Mouse (Mus musculus) forebrain, postnatal 0 days (tissue): ENCODE measurements around the gene Gatd1. TPM values are rescaled to one million over a fixed set of nuclear protein-coding genes. Genes with fewer than 3 reads are reported as not detected.

ENCODE experiments used
- ATAC-seq: fragments of 200-750 bp; cut with Nextera tagmentation; 2 replicates; pipeline ENCODE4 v1.8.0; 2017; ENCODE audit warnings: mild to moderate bottlenecking, moderate library complexity
- DNase-seq: peaks from one replicate; pipeline ENCODE4 v3.0.0-alpha.2; 2015
- H3K27ac ChIP-seq: fragments of 300-500 bp; sonication (generic); 2 replicates; pipeline ENCODE4 v1.5.1; 2014; ENCODE audit warnings: low read depth, mild to moderate bottlenecking, antibody characterized with exemption, low read length, moderate library complexity, mixed read lengths
- H3K27me3 ChIP-seq: fragments of 300-500 bp; sonication (generic); 2 replicates; pipeline ENCODE4 v1.6.1; 2014; ENCODE audit warnings: mild to moderate bottlenecking, low read length, mixed read lengths; ENCODE audit not compliant: insufficient read depth
- H3K36me3 ChIP-seq: fragments of 300-500 bp; sonication (generic); 2 replicates; pipeline ENCODE4 v1.6.1; 2014; ENCODE audit warnings: mild to moderate bottlenecking, moderate library complexity; ENCODE audit not compliant: insufficient read depth
- H3K4me1 ChIP-seq: fragments of 300-500 bp; sonication (generic); 2 replicates; pipeline ENCODE4 v1.6.1; 2014; ENCODE audit warnings: antibody characterized with exemption; ENCODE audit not compliant: insufficient read depth
- H3K4me2 ChIP-seq: fragments of 300-500 bp; sonication (generic); 2 replicates; pipeline ENCODE4 v1.6.1; 2014; ENCODE audit warnings: low read depth, mild to moderate bottlenecking, moderate library complexity
- H3K4me3 ChIP-seq: fragments of 300-500 bp; sonication (generic); 2 replicates; pipeline ENCODE4 v1.5.1; 2014; ENCODE audit warnings: low read depth, low read length, mixed read lengths
- H3K9ac ChIP-seq: fragments of 300-500 bp; sonication (generic); 2 replicates; pipeline ENCODE4 v1.6.1; 2014; ENCODE audit warnings: mild to moderate bottlenecking
- H3K9me3 ChIP-seq: fragments of 300-500 bp; sonication (generic); 2 replicates; pipeline ENCODE4 v1.6.1; 2016; ENCODE audit warnings: low read length
- CTCF ChIP-seq: sonication (generic); IDR thresholded peaks from 2 replicates; pipeline ENCODE4 v1.5.1; 2016; ENCODE audit warnings: antibody characterized with exemption, control low read depth, low read depth
- WGBS: fragments of 180-500 bp; shearing (Covaris S2); extraction: QIAGEN DNeasy Blood & Tissue Kit; methylation state at CpG from one replicate; pipeline ENCODE4 v1.1.7; 2014; 5-methylcytosine and 5-hydroxymethylcytosine counted together
- polyA plus RNA-seq: library from polyadenylated mRNA; unstranded; fragments of >200 nt; fragmentation: Nextera tagmentation; extraction: Ambion mirVana; gene quantifications from 2 replicates; pipeline ENCODE4 v1.2.1, GENCODE M21; 2015
- total RNA-seq: library from RNA; depleted of rRNA; stranded (reverse); fragments of >200 nt; gene quantifications from 2 replicates; pipeline ENCODE4 v1.2.3, GENCODE M21; 2014

Gene Gatd1
- total and polyA plus RNA-seq, 2 experiments from 2014 or later = 56.0 to 65.0 TPM

DNA sequence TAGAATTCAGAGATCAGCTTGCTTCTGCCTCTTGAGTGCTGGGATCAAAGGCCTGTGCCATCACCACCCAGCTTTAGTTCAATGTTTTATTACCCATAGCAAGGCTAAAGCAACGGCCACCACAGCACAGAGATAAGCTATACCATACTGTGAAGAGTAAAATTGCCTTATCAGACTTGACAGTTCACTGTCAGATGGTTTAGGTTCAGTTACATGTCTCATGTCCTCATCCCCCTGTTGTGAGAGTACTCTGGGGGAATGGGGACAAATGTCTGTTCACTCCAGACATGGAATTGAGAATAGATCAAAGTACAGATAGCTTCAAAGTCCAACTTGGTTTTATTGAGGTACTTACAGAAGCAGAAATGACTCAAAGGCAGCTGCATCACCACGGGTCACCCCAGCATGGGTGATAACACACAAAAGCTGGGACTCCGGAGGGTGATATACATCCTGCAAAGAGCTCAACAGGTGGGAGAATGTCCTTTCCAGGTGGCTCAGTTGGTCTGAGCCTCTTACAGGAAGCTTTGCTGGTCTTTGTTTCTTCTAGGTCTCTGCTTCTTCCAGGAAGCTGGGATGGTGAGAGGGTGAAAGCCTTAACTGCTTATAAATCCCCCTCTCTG lies 25.3 kb downstream of the Gatd1 start:
- Histone ChIP-seq H3K4me3 (no peak overlapping the region), H3K36me3 (no peaks in the 10 kb centered on the region), H3K4me2 (no peak overlapping the region), H3K4me1 (peaks cover 7% of the 10 kb centered on the region), H3K27ac (no peak overlapping the region), H3K27me3 (no peaks in the 10 kb centered on the region; the same call in 1 of the 2 replicates), H3K9me3 (no peaks in the 10 kb centered on the region), H3K9ac (no peak overlapping the region)
- 67% methylated on average over 3 of the region's 3 CpGs for WGBS
- ATAC-seq (no peak), DNase-seq (no peak)
- no peak for TF ChIP-seq CTCF

DNA sequence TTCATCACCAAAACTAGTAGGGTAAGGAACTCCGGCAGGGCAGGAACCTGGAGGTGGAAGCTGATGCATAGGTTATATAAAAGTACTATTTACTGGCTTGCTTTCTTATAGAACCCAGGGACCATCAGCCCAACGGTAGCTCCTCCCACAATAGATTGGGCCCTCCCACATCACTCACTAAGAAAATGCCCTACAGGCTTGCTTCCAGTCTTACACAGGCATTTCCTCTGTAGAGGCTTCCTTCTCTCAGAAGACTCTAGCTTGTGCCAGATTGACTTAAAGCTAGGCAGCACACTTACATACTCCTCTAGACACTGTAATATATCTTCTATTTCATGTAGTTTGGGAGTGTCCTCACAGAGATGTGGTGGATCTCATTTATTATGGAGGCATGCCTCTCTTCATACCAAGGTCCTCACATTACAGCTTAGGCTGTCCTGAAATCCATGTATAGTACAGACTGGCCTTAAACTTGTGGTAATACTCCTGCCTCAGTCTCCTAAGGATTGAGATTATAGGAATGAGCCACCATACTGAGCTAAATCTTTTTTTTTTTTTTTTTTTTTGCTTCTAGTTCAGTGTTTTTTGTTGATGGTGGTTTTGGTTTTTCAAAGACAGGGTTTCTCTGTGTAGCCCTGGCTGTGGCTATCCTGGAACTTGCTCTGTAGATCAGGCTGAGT lies 26.0 kb downstream of the Gatd1 start:
- Histone ChIP-seq H3K9me3 (no peaks in the 10 kb centered on the region), H3K36me3 (no peaks in the 10 kb centered on the region), H3K27ac (no peak overlapping the region), H3K4me3 (no peak overlapping the region), H3K4me2 (no peak overlapping the region), H3K4me1 (peaks cover 4% of the 10 kb centered on the region; the same call in 1 of the 2 replicates), H3K9ac (no peak overlapping the region), H3K27me3 (no peaks in the 10 kb centered on the region; the same call in 1 of the 2 replicates)
- WGBS = 59% methylated on average over 2 of the region's 2 CpGs
- no peak for TF ChIP-seq CTCF
- DNase-seq = no peak
- ATAC-seq = no peak

DNA sequence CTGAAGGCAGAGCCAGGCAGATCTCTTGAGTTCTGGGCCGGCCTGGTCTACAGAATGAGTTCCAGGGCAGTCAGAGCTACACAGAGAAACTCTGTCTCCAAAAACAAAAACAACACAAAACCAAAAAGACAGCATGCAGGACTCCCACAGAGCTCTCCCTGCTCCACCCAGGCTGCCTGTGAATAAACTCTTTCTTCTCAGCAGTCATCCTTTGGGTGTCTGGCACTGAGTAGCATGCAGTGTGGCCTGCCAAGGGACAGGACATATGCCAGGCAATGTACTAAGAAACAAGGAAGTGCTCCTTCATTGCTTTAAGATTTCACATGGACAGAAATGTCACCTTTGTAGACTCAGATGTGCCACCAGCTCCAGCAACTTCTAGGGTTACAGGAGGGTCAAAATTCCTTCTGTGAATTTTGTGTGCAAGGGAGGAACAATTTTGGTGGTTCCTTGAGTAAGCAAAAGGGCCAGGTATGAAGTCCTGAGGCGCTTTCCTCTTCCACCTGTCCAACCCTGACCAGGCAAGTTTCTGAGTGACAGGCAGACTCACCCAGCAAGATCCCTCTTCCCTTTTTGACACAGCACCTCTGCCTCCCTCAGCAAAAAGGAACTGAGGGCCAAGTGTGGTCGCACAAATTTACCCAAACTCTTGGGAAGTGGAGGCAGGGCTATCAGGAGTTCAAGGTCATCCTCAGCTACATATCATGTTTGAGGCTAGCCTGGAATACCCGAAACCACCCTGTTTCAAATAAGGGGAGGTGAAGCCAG lies 32.7 kb downstream of the Gatd1 start:
- H3K4me1 ChIP-seq = no peaks in the 10 kb centered on the region
- H3K27me3 ChIP-seq = no peaks in the 10 kb centered on the region
- ATAC-seq = no peak
- H3K9ac ChIP-seq = no peak overlapping the region
- no peak overlapping the region for H3K4me3 ChIP-seq
- no peaks in the 10 kb centered on the region for H3K9me3 ChIP-seq
- H3K27ac ChIP-seq = no peak overlapping the region
- WGBS = 76% methylated on average over 4 of the region's 4 CpGs
- H3K4me2 ChIP-seq = no peak overlapping the region
- TF ChIP-seq CTCF = no peak
- H3K36me3 ChIP-seq = no peaks in the 10 kb centered on the region
- no peak for DNase-seq

DNA sequence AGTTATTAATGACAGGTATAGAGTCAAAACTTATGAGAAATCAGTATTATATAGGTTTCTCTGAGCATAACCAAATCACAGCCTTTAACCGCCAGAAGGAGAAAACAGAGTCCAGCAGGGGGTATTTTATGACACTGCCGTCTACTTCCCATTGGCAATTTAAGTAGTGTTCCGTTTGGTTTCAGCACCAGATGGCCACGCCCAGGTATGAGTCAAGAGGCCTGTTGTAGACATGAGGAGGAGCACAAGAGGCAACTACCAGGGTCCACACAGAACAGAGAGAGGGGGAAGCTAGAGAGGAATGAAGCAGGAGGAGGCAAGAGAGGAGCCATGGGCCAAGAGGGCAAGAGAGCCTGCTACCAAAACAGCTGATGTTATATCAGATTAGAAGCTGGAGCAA lies 34.4 kb downstream of the Gatd1 start:
- TF ChIP-seq CTCF = no peak
- H3K4me1 ChIP-seq = no peaks in the 10 kb centered on the region
- 70% methylated on average over 4 of the region's 4 CpGs for WGBS
- no peak overlapping the region for H3K4me3 ChIP-seq
- H3K27me3 ChIP-seq = no peaks in the 10 kb centered on the region
- no peak overlapping the region for H3K4me2 ChIP-seq
- H3K9me3 ChIP-seq = no peaks in the 10 kb centered on the region
- DNase-seq = no peak
- H3K9ac ChIP-seq = no peak overlapping the region
- H3K36me3 ChIP-seq = no peaks in the 10 kb centered on the region
- ATAC-seq = no peak
- H3K27ac ChIP-seq = no peak overlapping the region

DNA sequence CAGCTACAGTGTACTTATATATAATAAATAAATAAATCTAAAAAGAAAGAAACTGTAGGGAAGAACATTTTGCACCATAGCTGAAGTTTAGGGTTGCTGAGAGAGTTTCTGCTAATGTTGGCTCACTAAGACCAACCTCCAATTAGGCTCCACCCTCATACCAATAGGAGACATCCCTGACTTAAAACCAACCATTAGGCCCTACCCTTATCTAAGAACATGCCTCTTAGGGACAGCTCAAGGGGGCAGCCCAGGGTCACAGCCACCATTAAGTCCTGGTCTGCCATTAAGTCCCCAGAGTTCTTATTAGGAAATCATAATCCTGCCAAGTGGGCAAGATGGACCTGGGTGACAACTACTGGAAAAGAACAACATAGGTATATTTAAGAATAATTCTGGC lies 39.5 kb downstream of the Gatd1 start:
- Histone ChIP-seq H3K27me3 (no peaks in the 10 kb centered on the region), H3K4me3 (no peak overlapping the region), H3K4me2 (no peak overlapping the region), H3K36me3 (no peaks in the 10 kb centered on the region), H3K9me3 (no peaks in the 10 kb centered on the region), H3K9ac (no peak overlapping the region), H3K27ac (no peak overlapping the region), H3K4me1 (no peaks in the 10 kb centered on the region)
- no peak for ATAC-seq
- no peak for TF ChIP-seq CTCF
- no peak for DNase-seq

DNA sequence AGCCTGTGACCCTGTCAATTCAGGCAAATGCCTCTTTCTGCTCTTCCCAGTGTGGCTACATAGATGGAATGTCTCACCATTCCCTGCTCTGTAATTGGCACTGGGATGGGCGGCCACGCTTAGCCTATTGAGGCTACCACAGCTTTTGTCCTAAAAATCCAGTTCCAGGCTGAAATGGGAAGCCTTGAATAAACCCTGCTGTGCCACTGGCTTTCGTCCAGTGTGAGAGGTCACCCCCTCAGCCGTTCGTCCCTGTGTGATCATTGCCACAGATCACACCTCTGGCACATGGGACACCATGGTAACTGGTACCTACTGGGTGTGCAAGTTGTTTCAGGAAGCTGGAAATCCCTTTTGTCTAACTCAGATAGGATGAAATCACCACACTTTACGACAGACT lies 40.3 kb downstream of the Gatd1 start:
- no peak overlapping the region for H3K27ac ChIP-seq
- ATAC-seq (no peak), DNase-seq (no peak)
- no peak overlapping the region for H3K4me3 ChIP-seq
- no peaks in the 10 kb centered on the region for H3K36me3 ChIP-seq
- H3K9me3 ChIP-seq = no peaks in the 10 kb centered on the region
- no peaks in the 10 kb centered on the region for H3K27me3 ChIP-seq
- no peak overlapping the region for H3K4me2 ChIP-seq
- WGBS = 18% methylated on average over 6 of the region's 6 CpGs
- H3K4me1 ChIP-seq = no peaks in the 10 kb centered on the region
- no peak for TF ChIP-seq CTCF
- H3K9ac ChIP-seq = no peak overlapping the region
